Mouse (Mus musculus): ENCODE measurements around the gene Srgn. TPM values are rescaled to one million over a fixed set of nuclear protein-coding genes. Genes with fewer than 3 reads are reported as not detected.

The Srgn gene
- 18.4 and 19.6 TPM in 2 replicates for polyA plus RNA-seq (2021; fragmentation: Nextera tagmentation)
- long read RNA-seq, experiment 1, transcript Srgn-201 (3 exons, 938 nt) = major isoform, 6 of 10 reads
- long read RNA-seq, experiment 1, partial matches to known transcripts = 0 of 10 reads
- long read RNA-seq, experiment 1, other reads (novel, unspliced or antisense) = 1 of 10 reads
- long read RNA-seq, experiment 2, transcript Srgn-201 (3 exons, 938 nt) = major isoform, 10 of 17 reads
- long read RNA-seq, experiment 2, partial matches to known transcripts = 2 of 17 reads
- long read RNA-seq, experiment 2, other reads (novel, unspliced or antisense) = 3 of 17 reads

DNA sequence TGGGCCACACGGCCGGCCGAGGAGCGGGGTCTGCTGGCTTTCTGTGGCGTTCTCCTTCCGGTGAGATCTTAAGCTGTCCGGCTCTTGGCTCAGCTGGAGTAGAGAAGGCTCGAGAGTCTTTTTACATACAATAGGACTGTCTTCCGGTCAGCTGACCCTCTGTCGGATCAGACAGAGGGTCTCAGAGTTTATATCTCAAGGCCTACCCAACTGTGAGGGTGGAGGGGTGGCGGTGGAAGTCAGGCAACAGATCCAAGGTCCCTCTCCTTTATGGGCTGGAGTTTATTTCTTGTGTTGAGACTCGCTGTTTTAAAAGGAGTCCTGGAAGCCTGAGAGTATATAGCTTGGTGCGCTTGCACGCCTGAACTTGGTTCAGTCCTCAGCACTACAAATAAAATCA lies at the start of gene Srgn:
Gene Srgn (minus strand): TSS at position 101 of the 400 bp plus-strand sequence.

DNA sequence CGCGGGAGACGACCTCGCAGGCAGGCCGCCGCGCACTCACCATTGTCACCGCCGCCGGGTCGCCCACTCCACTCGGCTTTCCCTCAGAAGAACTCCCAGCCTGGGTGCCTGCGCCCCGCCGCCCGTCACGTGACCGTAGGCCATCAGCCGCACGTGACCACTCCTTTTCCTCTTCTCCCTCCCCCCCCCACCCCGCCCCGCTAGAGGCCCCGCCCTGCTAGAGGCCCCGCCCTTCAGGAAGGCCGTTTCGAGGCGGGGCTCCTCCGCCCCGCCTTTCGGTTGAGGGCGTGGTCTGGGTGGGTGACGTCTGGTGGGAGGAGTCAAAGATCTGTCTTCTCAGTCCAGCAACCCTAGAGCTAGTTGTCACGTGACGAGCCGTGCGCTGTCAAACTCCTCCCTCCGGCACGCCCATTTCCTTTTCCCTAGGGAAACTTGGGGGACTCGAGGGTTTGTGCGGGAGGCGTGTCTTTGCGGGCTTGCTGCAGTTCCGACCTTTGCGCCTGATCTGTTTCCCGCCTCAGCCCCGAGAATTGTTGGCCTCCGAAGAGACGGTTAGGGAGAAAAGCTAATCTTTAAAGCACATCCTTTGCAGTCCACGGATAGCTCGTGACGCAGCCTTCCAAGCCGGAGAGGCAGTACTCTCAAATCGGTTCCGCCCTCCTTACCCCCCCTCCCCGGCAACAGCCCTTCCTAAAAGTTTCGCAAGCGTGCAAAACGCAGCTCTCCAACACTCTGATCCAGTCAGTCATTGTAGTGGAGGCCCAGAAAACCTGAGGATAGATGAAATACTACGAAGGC lies 40.4 kb downstream of the Srgn start, which contains the start of gene Vps26a:
Gene Vps26a (minus strand): TSS at position 188 of the 798 bp plus-strand sequence.

DNA sequence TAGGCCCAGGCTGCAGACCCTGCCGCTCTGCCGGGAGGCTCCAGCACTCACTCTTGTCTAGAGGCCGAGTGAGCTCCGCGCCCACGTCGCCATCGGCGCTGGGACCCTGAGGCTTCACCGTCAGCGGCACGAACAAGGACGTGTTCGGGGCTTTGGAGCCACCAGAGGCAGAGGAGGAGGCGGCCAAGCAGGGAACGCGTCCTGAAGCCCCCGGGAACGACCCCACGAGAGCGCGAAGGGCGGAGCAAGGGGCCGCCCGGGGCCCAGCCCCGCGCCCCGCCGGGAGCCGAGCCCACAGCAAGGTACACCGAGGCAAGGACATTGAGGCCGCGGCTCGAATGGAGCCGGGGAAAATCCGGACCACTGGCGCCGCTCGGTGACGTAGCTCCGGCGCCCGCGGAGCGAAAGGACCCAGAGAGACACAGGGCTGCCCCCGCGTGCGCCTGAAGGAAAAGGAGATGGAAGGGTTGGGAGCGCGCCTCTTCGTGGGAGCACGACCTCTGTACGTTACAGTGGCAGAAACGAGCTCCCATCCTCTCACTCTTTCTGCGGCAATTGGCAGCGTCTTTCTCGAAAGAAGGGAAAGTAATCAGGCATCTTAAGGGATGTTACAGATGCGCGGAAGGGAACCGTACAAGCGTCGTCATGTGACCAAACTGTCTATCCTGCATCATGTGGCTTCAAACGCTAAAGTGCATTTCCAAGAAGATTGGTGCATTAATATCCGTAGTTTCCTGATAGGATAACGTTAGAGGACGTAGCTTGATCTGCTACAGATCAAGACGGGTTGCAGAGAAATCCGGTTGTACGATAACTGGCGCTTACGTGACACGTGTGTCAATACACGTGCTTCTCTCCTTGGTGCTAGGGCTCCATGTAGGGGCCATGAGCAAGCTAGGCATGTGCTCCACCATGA lies 77.6 kb downstream of the Srgn start, which contains the start of the genes 4930507D05Rik and Supv3l1:
Gene 4930507D05Rik (plus strand): TSS at position 126 of the 916 bp plus-strand sequence.
Gene Supv3l1 (minus strand): TSS at position 375 of the 916 bp plus-strand sequence.

Other genes with a start within 250 kb of the Srgn start
- gene Hk1, start 147.5 kb downstream of the Srgn start, polyA plus RNA-seq (2021; fragmentation: Nextera tagmentation) = 19.9 and 78.0 TPM in 2 replicates
- 2.8 and 3.3 TPM in 2 replicates for gene Hkdc1, start 105.0 kb downstream of the Srgn start, polyA plus RNA-seq (2021; fragmentation: Nextera tagmentation)
- 0.56 and 1.1 TPM in 2 replicates for gene 4930507D05Rik, start 78.0 kb downstream of the Srgn start, polyA plus RNA-seq (2021; fragmentation: Nextera tagmentation)
- gene Supv3l1, start 77.7 kb downstream of the Srgn start, polyA plus RNA-seq (2021; fragmentation: Nextera tagmentation) = 12.8 and 14.4 TPM in 2 replicates
- gene Vps26a, start 40.6 kb downstream of the Srgn start, polyA plus RNA-seq (2021; fragmentation: Nextera tagmentation) = 46.0 and 58.3 TPM in 2 replicates
- 34.4 and 137 TPM in 2 replicates for gene Kif1bp, start 51.0 kb upstream of the Srgn start, polyA plus RNA-seq (2021; fragmentation: Nextera tagmentation)
- gene Ddx21, start 74.8 kb upstream of the Srgn start, polyA plus RNA-seq (2021; fragmentation: Nextera tagmentation) = 3.8 and 4.1 TPM in 2 replicates
- gene Ddx50, start 123.8 kb upstream of the Srgn start, polyA plus RNA-seq (2021; fragmentation: Nextera tagmentation) = 42.2 and 43.4 TPM in 2 replicates
- gene Stox1, start 198.7 kb upstream of the Srgn start, polyA plus RNA-seq (2021; fragmentation: Nextera tagmentation) = 2.2 and 4.3 TPM in 2 replicates